Mouse (Mus musculus): ENCODE data around the gene Antxr1.

The Antxr1 gene

DNA sequence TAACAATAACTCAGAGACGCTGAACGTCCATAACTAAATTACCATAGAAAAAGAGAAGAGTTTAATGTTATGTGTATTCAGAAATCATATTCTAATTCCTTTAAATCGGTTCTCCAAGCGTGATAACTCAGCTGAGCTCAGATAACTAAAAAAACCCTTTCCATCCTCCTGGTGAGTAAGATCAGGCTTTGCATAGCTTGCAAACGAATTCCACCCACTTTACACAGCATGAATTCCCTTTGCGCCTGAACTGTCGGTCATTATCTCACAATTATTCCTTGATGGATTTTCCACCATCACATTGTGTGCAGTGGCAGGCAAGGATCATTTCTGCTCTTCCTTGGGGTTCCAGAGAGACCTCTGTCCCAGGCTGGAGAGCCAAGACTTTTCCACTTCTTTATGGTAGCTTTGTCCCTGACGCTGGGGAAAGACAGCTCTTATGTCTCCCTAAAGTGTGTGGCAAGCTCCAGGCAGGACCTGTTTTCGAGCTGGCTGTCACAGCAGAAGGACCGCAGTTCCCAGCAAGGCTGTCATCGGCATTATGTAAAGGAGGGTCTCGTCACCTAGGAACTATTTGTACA lies 201.6 kb downstream of the Antxr1 start:
- no peak for DNase-seq

DNA sequence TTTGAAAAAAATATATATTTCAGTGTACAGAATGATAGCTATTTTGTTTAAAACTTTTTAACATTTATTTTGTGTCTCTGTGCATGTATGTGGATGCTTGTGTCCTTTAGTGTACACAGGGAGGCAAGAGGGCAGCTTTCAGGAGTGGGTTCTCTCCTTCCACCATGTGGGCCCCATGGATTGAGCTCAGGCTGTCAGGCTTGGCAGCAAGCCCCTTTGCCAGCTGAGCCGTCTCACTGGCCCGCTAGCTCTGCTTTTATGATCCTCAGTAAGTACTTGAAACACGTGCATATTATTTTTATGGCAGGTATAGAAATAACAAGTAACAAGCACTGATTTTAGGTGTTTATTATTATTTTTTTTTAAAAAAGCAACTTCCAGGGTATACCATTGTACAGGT lies 202.1 kb downstream of the Antxr1 start:
- peak; percentile 63 for DNase-seq

- no peak for DNase-seq
Measured at GRCm38 (mm10) chr6:87131078-87131477, 204.5 kb downstream of the Antxr1 start.

GRCm38 (mm10) chr6:87130628-87131027 lies 205.0 kb downstream of the Antxr1 start:
- no peak for DNase-seq

DNA sequence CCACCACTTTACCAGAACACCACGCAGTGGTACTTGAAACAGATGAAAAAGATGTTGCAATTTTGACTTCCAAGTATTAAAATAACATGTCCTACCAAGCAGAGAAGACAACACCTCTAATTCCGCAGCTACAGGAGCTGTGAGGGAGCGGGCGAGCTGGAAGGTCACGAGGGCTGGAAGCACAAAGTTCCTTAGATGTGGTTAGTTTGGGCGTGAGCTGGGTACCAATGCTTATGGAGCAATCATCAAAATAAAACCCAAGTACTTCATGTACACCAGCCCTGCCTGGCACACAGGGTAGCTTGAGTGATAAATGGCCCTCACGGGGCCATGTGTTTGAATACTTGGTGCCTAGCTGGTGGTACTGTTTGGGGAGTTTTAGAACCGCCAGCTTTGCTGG lies 205.8 kb downstream of the Antxr1 start:
- DNase-seq, result no peak

DNA sequence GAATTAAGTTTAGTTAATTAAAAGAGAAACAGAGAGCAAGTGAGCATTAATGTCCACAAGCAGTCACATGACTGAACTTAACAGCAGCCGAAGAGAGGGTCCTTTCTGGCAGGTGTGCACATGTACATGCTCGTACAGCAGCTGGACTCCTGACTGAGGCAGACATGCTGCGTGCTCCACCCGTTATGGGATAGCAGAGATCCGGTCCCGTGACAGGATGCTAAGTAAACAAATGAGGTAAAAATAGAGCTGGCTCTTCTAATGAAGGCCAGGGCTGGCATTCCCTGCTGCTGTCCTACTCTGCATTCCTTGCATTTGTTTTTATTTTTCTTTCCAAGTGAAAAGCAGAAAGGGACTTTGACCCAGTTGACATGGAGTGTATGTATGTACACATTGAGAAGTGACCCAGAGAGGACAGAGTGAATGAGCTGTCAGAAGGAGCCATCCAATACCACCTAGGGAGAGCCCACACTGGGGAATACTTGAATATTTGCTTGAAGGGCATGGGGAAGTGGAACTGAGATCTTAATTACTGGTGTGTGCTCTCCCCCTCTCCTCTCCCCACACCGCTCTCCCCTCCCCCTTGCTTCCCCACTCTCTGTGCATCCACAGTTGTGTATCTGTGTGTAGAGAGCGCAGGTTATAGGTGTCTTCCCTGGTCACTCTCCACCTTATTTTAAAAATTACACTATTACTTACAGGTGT lies 208.4 kb downstream of the Antxr1 start:
- no peak for DNase-seq

GRCm38 (mm10) chr6:87123973-87124372 lies 211.6 kb downstream of the Antxr1 start:
- DNase-seq, result no peak

DNA sequence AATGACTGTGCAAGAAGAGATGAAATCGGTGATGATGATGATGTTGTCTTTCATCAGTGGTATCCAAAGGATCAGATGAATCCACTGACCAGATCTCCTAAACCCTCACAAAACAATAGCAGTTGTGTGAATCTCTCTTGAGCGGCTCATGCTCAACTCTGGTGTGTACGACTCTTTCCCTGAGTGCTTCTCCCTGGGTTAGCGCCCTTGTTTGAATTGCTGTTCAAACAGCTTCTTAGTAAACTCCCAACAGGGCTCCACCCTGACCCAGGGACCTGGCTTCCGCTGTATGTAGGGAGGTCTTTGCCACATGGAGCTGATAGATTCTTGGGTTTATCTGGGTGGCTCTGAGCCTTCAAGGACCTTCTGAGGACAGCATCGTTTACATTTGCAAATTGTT lies 212.2 kb downstream of the Antxr1 start:
- no peak for DNase-seq

- DNase-seq, result no peak
Measured at GRCm38 (mm10) chr6:87121961-87122360, 213.7 kb downstream of the Antxr1 start.

- no peak for DNase-seq
Measured at GRCm38 (mm10) chr6:87120661-87121060, 215.0 kb downstream of the Antxr1 start.

GRCm38 (mm10) chr6:87119975-87120374 lies 215.6 kb downstream of the Antxr1 start:
- no peak for DNase-seq

- no peak for DNase-seq
Measured at GRCm38 (mm10) chr6:87119066-87119837, 216.4 kb downstream of the Antxr1 start.

GRCm38 (mm10) chr6:87116596-87116995 lies 219.0 kb downstream of the Antxr1 start:
- DNase-seq, result no peak

DNA sequence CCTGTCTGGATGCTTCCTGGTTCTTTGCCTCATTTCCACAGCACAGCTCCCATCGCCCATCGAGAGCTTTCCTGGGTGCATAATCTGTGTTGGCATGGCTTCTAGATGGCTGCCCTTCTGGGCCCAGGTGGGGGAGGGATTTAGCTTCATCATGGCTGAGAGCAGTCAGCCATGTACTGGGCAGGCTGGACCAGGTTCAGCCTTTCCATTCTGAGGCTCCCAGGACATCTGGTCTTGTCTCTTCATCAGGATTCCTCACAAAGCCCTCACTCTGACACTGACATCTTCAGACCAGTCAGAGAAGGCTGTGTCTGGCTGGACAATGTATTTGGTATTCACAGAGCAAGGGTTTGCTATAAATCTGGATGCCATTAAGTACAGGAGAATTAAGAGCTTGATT lies 219.6 kb downstream of the Antxr1 start:
- peak; percentile 56 to 65 for DNase-seq

DNA sequence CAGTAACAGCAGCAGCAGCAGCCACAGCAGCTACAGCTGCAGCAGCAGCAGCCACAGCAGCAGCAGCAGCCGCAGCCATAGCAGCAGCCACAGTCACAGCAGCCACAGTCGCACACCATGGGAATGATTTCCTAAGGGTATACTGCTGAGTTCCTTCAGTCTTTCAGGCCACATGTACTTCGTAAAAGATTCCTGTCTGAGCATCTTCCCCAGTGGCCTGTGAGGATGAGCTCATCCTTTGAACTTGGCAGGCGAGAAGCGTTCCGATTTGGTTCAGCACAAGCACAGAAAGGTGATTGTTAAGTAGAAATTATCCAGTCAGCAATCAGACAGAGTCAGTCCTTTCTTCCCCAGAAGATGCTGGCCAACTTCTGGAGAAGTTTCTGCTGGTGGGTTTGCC lies 223.5 kb downstream of the Antxr1 start:
- no peak for DNase-seq

- DNase-seq, result no peak
Measured at GRCm38 (mm10) chr6:87111493-87111892, 224.1 kb downstream of the Antxr1 start.

DNA sequence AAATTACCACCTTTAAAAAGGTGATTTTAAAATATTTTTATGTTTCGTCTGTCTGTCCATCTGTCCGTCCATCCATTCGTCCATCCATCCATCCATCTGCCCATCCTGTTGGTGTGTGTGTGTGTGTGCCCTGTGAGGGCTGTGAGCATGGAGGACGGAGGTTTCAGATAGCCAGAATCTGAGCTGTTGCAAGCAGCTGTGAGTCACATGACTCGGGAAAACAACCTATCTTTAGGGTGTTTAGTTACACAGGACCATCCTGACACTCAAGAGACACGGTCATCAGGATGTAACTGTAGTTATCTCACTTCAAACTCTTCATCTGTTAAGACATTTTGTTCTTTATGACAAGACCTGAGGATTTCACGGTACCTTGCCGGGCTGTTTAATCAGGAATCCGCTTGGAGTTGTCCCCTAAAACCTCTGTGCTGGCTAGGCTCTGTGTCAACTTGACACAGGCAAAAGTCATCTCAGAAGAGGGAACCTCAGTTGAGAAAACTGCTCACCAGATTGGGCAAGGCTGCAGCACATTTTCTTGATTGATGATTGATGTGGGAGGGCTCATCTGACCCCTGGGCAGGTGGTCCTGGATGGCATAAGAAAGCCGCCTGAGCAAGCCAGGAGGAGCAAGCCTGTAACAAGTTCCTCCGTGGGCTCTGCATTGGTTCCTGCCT lies 231.4 kb downstream of the Antxr1 start, which contains the start of gene D6Ertd527e:
D6Ertd527e (plus strand) TSS at position 624 of the 674 bp plus-strand sequence.
- no peak for DNase-seq

DNA sequence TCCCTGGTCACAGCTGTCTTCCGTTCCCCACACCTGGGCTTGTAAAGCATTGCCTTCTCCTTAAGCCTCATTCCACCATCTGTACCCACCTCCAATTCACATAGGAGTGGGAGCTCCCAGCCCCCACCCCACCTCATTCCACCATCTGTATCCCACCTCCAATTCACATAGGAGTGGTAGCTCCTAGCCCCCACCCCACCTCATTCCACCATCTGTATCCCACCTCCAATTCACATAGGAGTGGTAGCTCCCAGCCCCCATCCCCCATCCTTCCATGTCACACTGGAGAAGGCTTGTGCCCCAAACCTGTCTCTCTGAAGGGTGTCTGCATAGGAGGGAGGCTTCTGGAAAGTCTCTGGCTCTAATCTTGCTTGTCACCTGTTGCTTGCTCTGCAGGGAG lies 232.3 kb downstream of the Antxr1 start:
- DNase-seq, result no peak

- DNase-seq, result peak; percentile 9 to 25
Measured at GRCm38 (mm10) chr6:87102421-87102911, 233.2 kb downstream of the Antxr1 start.

DNA sequence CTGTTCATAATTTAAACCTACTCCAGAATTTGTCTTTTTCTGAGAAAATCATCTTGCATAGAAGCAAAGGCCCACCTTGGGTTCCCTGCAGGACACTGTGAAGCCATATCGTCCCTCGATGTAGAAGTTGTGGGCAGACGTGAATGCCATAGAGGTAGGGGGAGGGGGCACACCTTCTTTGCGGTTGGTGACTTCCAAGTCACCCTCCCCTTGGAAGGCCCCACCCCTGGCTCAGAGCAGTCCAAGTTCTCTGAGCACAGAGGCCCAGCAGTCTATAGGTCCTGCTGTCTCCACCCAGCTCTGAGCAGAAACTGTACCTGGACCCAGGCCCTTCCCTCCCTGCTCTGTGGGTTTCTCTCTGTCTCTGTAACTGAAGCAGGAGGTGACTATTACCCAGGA lies 233.7 kb downstream of the Antxr1 start:
- DNase-seq, result peak; percentile 21 to 29

GRCm38 (mm10) chr6:87101281-87101954 lies 234.2 kb downstream of the Antxr1 start:
- DNase-seq, result peak; percentile 93 to 96

DNA sequence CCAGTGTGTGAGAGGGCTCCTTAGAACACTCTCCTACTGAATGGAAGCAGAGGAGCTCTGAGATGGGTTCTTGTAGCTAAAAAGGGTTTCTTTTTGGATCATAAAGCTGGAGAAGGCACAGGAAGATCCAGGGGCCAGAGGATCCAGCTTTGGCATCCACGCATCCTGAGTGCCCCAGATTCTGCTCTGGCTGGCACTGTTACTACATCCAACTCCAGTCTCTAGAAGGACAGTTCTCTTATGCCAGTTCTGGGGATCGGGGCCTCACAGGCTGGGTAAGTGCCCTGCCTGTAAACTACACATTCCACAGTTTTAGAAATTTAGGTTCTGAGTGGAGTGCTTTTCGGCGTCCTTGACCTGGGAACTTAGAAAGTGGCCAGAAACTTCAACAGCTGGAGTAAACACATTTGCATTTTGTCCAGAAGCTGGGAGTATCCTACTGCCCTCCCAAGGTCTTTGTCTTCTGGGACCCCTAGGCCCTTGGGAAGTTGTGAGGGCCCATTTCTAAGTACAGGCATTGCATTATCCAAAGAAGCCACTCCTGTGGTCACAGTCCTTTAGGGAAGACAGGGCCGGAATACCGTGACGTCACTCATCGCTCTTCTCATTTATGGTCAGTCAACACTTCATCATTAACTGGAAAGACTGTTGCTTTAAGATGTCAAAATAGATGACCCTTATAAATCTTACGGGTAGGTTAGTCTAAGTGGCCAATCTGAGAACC lies 235.2 kb downstream of the Antxr1 start:
- DNase-seq, result no peak

Measured in cerebellum, postnatal 14 days (tissue).